Mouse (Mus musculus) urinary bladder, postnatal 25 days (tissue): Measurements from ENCODE around the gene Ddo.

Experiments
- DNase-seq: peaks from one replicate; pipeline ENCODE4 v3.0.0; 2022; ENCODE audit warnings: low spot score

The Ddo gene

DNA sequence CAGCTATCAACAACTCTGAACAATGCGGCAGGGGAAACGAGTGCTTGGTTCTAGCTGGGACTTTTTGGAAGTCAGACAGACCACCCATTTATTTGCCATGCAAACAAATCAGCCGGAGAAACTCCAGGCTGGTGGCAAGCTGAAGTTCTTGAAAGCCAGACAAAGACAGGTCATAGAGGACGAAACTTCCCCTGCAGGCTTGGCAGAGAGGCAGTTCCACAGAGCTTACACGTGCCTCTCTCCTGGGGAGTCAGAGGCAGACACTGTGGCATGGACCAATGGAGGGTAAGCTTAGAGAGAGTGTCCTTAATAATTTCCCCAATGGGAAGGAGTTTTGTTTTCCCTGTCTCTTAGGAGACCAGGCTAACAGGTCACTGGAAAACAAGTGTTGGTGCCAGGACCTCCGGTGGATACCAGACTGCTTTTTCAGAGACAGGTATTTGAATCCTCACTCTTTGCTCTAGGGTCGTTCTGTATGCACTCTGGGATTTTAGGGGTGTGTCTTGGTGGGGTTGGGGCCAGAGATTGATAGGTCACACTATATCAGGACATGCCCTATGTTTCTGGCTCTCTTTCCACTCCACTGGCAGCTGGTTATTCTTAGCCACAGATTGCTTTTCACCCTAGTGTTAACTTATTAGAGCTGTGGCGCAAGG is at the start of gene Ddo:
Ddo (plus strand) TSS at position 356 of the 656 bp plus-strand sequence.
- DNase-seq = no peak

- no peak for DNase-seq
Observed at GRCm38 (mm10) chr10:40583584-40584255, 46.1 kb upstream of the Ddo start.

DNA sequence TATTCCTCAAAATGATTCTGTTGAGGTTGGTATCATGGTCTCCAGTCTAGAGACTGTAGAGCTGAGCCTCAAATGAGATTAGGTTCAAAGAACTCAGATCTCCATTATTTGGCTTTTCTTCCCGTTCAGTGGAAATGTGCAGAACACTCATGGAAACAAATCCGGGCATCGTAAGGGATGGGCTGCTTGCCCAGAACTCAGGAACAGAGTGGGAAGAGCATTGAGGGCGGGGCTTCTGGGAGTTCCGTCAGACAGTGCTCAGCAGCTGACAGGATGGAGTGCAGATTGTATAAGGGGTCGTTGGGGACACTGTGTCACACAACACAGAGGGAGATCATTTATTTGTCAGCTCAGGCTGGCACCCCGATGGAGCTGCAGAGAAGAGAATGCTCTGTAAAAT is 37.6 kb upstream of the Ddo start:
- DNase-seq = no peak

- DNase-seq = no peak
Observed at GRCm38 (mm10) chr10:40597177-40597576, 32.6 kb upstream of the Ddo start.

- DNase-seq = no peak
Observed at GRCm38 (mm10) chr10:40604706-40605394, 25.0 kb upstream of the Ddo start.

GRCm38 (mm10) chr10:40617973-40618372 is 11.8 kb upstream of the Ddo start:
- no peak for DNase-seq

DNA sequence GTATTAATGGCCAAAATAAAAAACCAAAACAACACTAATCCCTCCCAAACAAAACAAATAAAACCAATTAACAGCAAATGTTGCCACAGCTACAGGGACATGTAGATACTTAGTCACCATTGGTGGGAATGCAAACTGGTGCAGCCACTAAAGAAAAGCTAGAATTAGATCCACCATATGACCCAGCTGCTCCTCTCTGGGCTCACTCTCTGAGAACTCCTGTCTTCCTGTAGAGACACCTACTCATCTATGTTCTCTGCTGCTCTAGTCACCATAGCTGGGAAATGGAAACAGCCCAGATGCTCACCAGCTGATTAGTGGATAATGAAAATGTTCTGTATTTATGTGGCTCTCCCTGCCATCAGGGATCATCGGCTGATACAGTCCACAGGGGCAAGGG is 10.1 kb upstream of the Ddo start:
- DNase-seq = no peak

GRCm38 (mm10) chr10:40629140-40629539 is 671 bp upstream of the Ddo start:
- DNase-seq = no peak

DNA sequence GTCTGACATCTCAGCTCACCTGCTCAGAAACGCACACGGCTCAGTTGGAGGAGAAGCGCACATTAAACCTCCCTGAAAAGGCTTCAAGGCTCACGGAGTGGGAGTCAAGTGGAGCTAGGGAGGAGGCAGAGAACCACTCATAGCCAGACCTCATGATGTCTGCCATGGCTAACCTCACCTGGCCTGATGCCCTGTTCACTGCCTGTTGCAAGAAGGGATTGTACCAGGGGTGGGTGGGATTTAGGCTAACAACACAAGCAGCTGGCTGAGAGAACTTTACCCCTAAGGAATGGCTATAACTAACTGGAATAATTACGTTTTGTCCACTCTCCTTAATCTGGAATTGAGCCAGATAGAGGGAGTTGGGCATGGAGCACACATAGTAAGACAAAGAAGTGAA is 646 bp downstream of the Ddo start:
- no peak for DNase-seq

DNA sequence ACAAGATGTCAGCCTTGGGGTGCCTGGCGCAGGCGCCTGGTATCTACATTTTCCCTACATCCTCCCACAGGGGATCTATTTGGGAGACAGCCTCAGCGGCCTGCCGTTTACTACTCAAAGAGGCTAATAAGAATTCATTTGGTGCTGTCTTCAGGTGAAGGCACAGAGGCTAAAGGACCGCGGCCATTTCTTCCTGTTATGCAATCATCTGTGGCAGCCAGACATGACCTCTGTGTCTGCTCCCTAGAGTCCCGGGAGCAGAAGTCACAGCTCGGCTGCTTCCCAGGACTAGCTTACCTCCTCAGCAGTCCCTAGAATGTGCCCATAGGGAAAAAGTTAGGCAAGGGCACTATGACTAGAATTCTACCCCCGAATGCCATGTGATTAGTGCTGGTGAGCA is 1.1 kb downstream of the Ddo start:
- DNase-seq = no peak

- no peak for DNase-seq
Observed at GRCm38 (mm10) chr10:40632087-40632486, 2.3 kb downstream of the Ddo start.

DNA sequence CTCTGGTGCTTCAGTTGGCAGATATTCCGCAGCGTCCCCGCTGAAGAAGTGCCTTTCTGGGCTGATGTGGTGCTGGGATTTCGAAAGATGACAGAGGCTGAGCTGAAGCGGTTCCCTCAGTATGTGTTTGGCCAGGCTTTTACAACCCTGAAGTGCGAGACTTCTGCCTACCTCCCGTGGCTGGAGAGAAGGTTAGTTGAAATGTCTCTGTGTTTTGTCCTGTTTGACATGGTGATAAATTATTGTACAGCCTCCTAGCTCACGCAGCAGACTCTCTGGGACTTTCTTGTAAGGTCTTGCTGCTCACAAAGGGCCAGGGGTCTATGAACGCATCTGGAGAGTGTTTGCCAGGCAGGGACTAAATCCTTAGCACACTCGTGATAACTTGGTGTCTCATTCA is 7.5 kb downstream of the Ddo start:
- DNase-seq = no peak

DNA sequence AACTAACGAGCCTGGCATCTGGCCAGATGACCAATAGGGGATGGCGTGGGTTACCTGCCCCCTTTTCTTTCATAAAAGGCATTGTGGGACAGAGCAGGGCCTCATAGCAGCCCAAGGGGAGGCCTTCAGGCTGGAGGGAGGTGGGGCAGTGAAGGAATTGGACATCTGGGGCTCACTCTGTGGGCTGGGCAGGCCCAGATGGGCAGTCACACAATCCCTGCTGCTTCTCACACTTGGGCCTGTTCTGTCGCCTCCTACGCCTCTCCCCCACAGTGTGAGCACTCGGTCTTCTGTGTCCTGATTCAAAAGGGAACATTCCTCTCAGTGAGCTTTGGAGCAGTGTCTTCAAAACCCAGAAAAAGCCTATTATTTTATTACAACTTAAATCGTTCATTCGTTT is 8.5 kb downstream of the Ddo start:
- DNase-seq = no peak

GRCm38 (mm10) chr10:40638823-40639819 is 9.3 kb downstream of the Ddo start:
- DNase-seq = no peak

DNA sequence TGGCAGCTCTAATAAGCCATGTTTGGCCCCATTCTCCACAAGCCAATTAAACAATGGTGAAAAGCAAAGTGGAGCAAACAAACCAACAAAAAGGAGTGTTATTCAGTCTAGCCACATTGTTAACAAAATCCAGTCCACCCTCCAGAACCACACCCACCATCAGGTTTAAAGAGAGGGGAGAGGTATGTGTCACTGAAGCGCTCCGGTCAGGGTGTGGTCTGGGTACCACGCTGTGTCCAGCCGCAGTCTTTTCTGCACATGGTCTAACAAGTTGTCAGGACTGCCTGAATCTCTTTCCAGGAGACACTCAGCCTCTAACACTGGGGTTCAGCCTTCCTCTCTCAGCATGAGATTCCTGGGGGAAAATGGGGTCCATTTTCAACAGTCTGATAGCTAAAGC is 10.6 kb downstream of the Ddo start:
- DNase-seq = no peak

DNA sequence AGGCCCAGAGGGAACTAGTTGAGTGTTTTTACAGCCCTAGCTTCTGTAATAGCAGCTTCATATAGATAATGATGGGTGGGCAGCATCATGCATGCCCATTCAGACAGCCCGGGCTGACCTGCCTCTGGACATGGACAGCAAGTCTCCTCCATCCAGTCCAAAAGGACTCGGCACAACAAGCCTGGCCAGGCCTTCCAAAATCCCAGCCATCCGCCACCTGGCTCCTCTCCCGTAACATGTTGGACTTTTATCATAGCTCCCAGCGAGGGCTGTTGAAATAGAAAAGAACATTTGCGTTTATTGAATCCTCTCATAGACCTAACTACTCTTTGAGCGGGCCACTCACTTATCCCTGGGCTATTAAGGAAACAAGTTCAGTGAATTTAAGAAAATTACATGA is 12.1 kb downstream of the Ddo start:
- DNase-seq = no peak

DNA sequence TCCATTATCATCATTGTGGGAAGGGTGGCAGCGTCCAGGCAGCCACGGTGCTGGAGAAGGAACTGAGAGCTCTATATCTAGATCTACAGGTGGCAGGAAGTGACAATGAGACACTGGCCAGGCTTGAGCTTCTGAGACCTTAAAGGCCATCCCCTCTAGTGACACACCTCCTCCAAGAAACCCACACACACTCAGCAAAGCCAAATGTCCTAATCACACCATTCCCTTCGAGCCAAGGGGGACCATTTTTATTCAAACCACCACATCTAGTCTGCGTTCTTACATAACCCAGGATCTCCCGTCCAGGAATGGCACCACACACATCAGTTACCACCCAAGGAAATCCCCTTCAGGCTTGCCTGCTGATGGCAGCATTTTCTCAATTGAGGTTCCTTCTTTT is 13.3 kb downstream of the Ddo start:
- no peak for DNase-seq

- no peak for DNase-seq
Observed at GRCm38 (mm10) chr10:40644456-40644855, 14.6 kb downstream of the Ddo start.

DNA sequence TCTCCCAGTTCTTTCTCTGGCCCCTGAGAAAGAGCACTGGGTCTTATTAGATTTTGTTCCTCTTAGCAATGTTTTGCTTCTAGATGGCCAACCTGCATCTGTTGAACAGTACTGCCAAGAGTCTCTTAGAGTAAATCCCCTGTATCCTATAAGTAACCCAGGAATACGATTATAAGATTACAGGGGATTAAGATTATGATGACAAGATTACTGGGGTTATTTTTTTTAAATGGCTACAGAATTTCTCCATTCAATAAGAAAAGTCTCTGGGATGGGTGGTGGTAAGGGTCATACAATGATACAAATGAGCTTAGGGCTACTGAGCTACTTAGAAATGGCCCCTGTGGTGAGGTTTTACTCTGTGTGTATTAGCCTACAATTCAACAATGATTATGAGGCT is 15.5 kb downstream of the Ddo start:
- DNase-seq = no peak

GRCm38 (mm10) chr10:40648776-40649175 is 19.0 kb downstream of the Ddo start:
- DNase-seq = no peak

- no peak for DNase-seq
Observed at GRCm38 (mm10) chr10:40649634-40650033, 19.8 kb downstream of the Ddo start.

DNA sequence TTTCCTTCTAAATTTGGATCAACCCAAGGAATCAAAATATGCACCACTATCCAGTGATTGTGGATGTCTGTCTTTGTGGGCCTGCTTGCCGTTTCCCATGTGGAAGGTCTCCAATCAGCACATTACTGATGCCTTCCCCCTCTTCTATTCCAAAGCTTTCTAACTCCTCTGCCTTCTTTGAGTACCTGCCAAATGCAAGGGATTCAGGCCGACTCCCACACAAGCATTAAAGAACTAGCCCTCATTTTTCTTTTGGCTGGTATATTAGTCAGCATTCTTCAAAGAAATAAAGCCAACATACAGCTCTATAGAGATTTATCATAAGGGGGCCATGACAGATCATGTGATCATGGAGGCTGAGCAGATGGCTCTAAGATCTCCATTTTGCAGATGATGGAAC is 21.9 kb downstream of the Ddo start:
- no peak for DNase-seq
